Mouse (Mus musculus) left cerebral cortex, adult 18-20 months (tissue): ENCODE results near the gene Sept11. TPM values are rescaled to one million over a fixed set of nuclear protein-coding genes. Genes with fewer than 3 reads are reported as not detected.

Source experiments
- total RNA-seq, 2 experiments: library from RNA; stranded (reverse); gene quantifications; 2 replicates each; pipeline ENCODE4 v1.2.3; 2021

Sept11 gene
- total RNA-seq, 2 experiments from 2014 or later: 180 to 181 TPM

Other genes with a start within 250 kb of the Sept11 start
- 10 to 100 TPM; 25.1 to 29.8 TPM for gene Sowahb, start 48.4 kb upstream of the Sept11 start, total RNA-seq
- gene Ccni, start 113.1 kb downstream of the Sept11 start, total RNA-seq: 100 to 1,000 TPM; 284 to 293 TPM
- gene 2010109A12Rik, start 113.1 kb downstream of the Sept11 start, total RNA-seq: under 1 TPM; 0.52 to 0.56 TPM
- gene Ccng2, start 173.8 kb downstream of the Sept11 start, total RNA-seq: 10 to 100 TPM; 36.8 to 43.2 TPM